Mouse (Mus musculus) layer of hippocampus, adult 9-11 months (tissue): Measurements from ENCODE around the gene Samd14.

Experiments used
- DNase-seq: peaks from one replicate; pipeline ENCODE4 v3.0.0; 2022

Samd14 gene

GRCm38 (mm10) chr11:94990102-94990748 lies 19.5 kb upstream of the Samd14 start:
- DNase-seq = no peak

- peak; percentile 93 for DNase-seq
Measured at GRCm38 (mm10) chr11:94990749-94991577, 18.7 kb upstream of the Samd14 start, which contains the start of gene Ppp1r9b. TSS of gene Ppp1r9b (plus strand) at chr11:94991035.

- DNase-seq = no peak
Measured at GRCm38 (mm10) chr11:94991641-94992479, 17.8 kb upstream of the Samd14 start.

GRCm38 (mm10) chr11:94992480-94992753 lies 17.3 kb upstream of the Samd14 start:
- no peak for DNase-seq

- DNase-seq = peak; percentile 76
Measured at GRCm38 (mm10) chr11:94992754-94993606, 16.7 kb upstream of the Samd14 start.

- DNase-seq = no peak
Measured at GRCm38 (mm10) chr11:94994208-94994814, 15.4 kb upstream of the Samd14 start.

- no peak for DNase-seq
Measured at GRCm38 (mm10) chr11:94994947-94995772, 14.5 kb upstream of the Samd14 start.

- no peak for DNase-seq
Measured at GRCm38 (mm10) chr11:94996101-94996500, 13.6 kb upstream of the Samd14 start.

- no peak for DNase-seq
Measured at GRCm38 (mm10) chr11:94996984-94997383, 12.7 kb upstream of the Samd14 start.

GRCm38 (mm10) chr11:94997596-94997995 lies 12.1 kb upstream of the Samd14 start:
- no peak for DNase-seq

GRCm38 (mm10) chr11:94998041-94998531 lies 11.6 kb upstream of the Samd14 start:
- peak; percentile 81 for DNase-seq

- DNase-seq = no peak
Measured at GRCm38 (mm10) chr11:95000128-95000527, 9.6 kb upstream of the Samd14 start.

GRCm38 (mm10) chr11:95000548-95000947 lies 9.1 kb upstream of the Samd14 start:
- DNase-seq = no peak

GRCm38 (mm10) chr11:95001058-95001457 lies 8.6 kb upstream of the Samd14 start:
- DNase-seq = peak; percentile 75

- DNase-seq = no peak
Measured at GRCm38 (mm10) chr11:95001584-95002347, 7.9 kb upstream of the Samd14 start.

- DNase-seq = peak; percentile 77
Measured at GRCm38 (mm10) chr11:95002705-95003104, 7.0 kb upstream of the Samd14 start.

- DNase-seq = no peak
Measured at GRCm38 (mm10) chr11:95004136-95004936, 5.3 kb upstream of the Samd14 start.

- DNase-seq = no peak
Measured at GRCm38 (mm10) chr11:95004937-95005198, 4.8 kb upstream of the Samd14 start.

- DNase-seq = no peak
Measured at GRCm38 (mm10) chr11:95006038-95006437, 3.6 kb upstream of the Samd14 start.
